Mouse (Mus musculus): ENCODE data around the gene Lsm14a. TPM values are rescaled to one million over a fixed set of nuclear protein-coding genes. Genes with fewer than 3 reads are reported as not detected.
"Not testable (repeated sequence)": the region's sequence is repeated elsewhere in the genome, so short reads cannot be mapped to it uniquely, and the experiment has no call there.

Lsm14a gene
- polyA plus RNA-seq, 1 experiment from 2014 or later = 116 TPM

GRCm38 (mm10) chr7:34337268-34337667, 55.8 kb downstream of the Lsm14a start:
- no peak for ATAC-seq (ENCODE audit: insufficient number of reproducible peaks, insufficient read depth, low FRiP score, low TSS enrichment, low read depth)
- no peak overlapping the region for H3K9ac ChIP-seq (replicated peaks)
- H3K36me3 ChIP-seq = peaks cover 32% of the 10 kb centered on the region
- peaks cover 8% of the 10 kb centered on the region; the same call in 1 of the 2 replicates for H3K4me1 ChIP-seq (replicated peaks)
- H3K4me3 ChIP-seq (replicated peaks) = no peak overlapping the region
- WGBS = 97% methylated on average over 2 of the region's 2 CpGs
- H3K27ac ChIP-seq = no peak overlapping the region
- H3K9me3 ChIP-seq = peaks cover 7% of the 10 kb centered on the region; the same call in 1 of the 2 replicates
- no peak overlapping the region for H3K4me2 ChIP-seq
- H3K27me3 ChIP-seq = no peaks in the 10 kb centered on the region

- peaks cover 24% of the 10 kb centered on the region for H3K36me3 ChIP-seq
- H3K4me2 ChIP-seq; ATAC-seq (ENCODE audit: insufficient number of reproducible peaks, insufficient read depth, low FRiP score, low TSS enrichment, low read depth); H3K4me1 ChIP-seq (replicated peaks); H3K9ac ChIP-seq (replicated peaks); H3K27me3 ChIP-seq; H3K27ac ChIP-seq; H3K4me3 ChIP-seq (replicated peaks); H3K9me3 ChIP-seq: not testable (repeated sequence)
- 79% methylated on average over 1 of the region's 1 CpGs for WGBS
Measured at GRCm38 (mm10) chr7:34336545-34336944, 56.6 kb downstream of the Lsm14a start.

- H3K36me3 ChIP-seq = no peaks in the 10 kb centered on the region
- no peaks in the 10 kb centered on the region for H3K4me1 ChIP-seq (replicated peaks)
- H3K4me2 ChIP-seq = no peak overlapping the region
- no peaks in the 10 kb centered on the region for H3K27me3 ChIP-seq
- 0 out of 2 replicates have a peak, but pooled peaks cover 8% of the 10 kb centered on the region for H3K9me3 ChIP-seq
- no peak overlapping the region for H3K27ac ChIP-seq
- H3K4me3 ChIP-seq (replicated peaks) = no peak overlapping the region
- 47% methylated on average over 3 of the region's 3 CpGs for WGBS
- no peak overlapping the region for H3K9ac ChIP-seq (replicated peaks)
- ATAC-seq (ENCODE audit: insufficient number of reproducible peaks, insufficient read depth, low FRiP score, low TSS enrichment, low read depth) = no peak
Measured at GRCm38 (mm10) chr7:34327493-34327892, 65.6 kb downstream of the Lsm14a start.

DNA sequence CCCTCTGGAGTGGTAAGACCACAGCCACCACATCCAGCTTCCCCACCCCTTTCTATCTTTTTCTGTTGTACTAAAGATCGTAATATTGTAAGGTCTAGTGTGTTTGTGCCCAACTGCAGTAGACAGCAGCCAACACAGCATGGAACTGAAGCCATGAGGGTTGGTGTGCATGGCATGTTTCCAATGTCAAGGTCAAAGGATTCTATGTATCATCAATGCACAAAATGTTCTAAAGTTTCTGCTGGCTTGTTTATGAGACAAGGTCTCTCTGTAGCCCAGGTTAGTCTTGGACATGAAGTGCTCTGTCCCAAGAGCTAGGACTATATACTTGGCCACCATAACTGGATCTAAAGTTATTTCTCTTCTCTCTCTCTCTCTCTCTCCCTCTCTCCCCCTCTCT, 68.3 kb downstream of the Lsm14a start:
- Histone ChIP-seq H3K9ac (replicated peaks) (no peak overlapping the region), H3K27ac (no peak overlapping the region), H3K4me1 (replicated peaks) (no peaks in the 10 kb centered on the region), H3K27me3 (no peaks in the 10 kb centered on the region), H3K4me3 (replicated peaks) (no peak overlapping the region), H3K36me3 (no peaks in the 10 kb centered on the region), H3K4me2 (no peak overlapping the region), H3K9me3 (0 out of 2 replicates have a peak, but pooled peaks cover 8% of the 10 kb centered on the region)
- WGBS = 97% methylated on average over 1 of the region's 1 CpGs
- no peak for ATAC-seq (ENCODE audit: insufficient number of reproducible peaks, insufficient read depth, low FRiP score, low TSS enrichment, low read depth)

DNA sequence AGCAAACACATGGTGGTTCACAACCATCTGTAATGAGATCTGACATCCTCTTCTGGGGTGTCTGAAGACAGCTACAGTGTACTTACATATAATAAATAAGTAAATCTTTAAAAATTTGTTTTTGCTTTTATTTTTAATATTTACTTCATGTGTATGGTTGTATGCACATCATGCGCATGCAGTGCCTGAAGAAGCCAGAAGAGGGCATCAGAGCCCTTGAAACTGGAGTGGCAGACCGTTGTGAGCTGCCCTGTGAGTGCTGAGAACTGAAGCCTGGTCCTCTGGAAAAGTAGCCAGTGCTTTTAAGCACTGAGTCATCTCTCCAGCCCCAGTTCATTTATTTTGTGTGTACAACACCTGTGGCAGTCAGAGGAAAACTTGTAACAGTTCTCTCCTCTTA, 69.1 kb downstream of the Lsm14a start:
- H3K4me3 ChIP-seq (replicated peaks) = no peak overlapping the region
- H3K4me2 ChIP-seq = no peak overlapping the region
- H3K27ac ChIP-seq = no peak overlapping the region
- H3K36me3 ChIP-seq = no peaks in the 10 kb centered on the region
- H3K9me3 ChIP-seq = 0 out of 2 replicates have a peak, but pooled peaks cover 8% of the 10 kb centered on the region
- no peaks in the 10 kb centered on the region for H3K27me3 ChIP-seq
- no peak for ATAC-seq (ENCODE audit: insufficient number of reproducible peaks, insufficient read depth, low FRiP score, low TSS enrichment, low read depth)
- no peak overlapping the region for H3K9ac ChIP-seq (replicated peaks)
- 96% methylated on average over 2 of the region's 2 CpGs for WGBS
- H3K4me1 ChIP-seq (replicated peaks) = no peaks in the 10 kb centered on the region

- H3K27ac ChIP-seq = no peak overlapping the region
- 0 out of 2 replicates have a peak, but pooled peaks cover 8% of the 10 kb centered on the region for H3K9me3 ChIP-seq
- 87% methylated on average over 8 of the region's 8 CpGs for WGBS
- H3K4me1 ChIP-seq (replicated peaks) = no peaks in the 10 kb centered on the region; the same call in 1 of the 2 replicates
- ATAC-seq (ENCODE audit: insufficient number of reproducible peaks, insufficient read depth, low FRiP score, low TSS enrichment, low read depth) = no peak
- H3K27me3 ChIP-seq = no peaks in the 10 kb centered on the region
- H3K4me3 ChIP-seq (replicated peaks) = no peak overlapping the region
- H3K36me3 ChIP-seq = no peaks in the 10 kb centered on the region
- no peak overlapping the region for H3K4me2 ChIP-seq
- H3K9ac ChIP-seq (replicated peaks) = no peak overlapping the region
Measured at GRCm38 (mm10) chr7:34323351-34323750, 69.8 kb downstream of the Lsm14a start.

GRCm38 (mm10) chr7:34321958-34322357, 71.2 kb downstream of the Lsm14a start:
- Histone ChIP-seq H3K4me2 (no peak overlapping the region), H3K27me3 (no peaks in the 10 kb centered on the region), H3K4me1 (replicated peaks) (no peaks in the 10 kb centered on the region; the same call in 1 of the 2 replicates), H3K4me3 (replicated peaks) (no peak overlapping the region), H3K27ac (no peak overlapping the region), H3K9me3 (0 out of 2 replicates have a peak, but pooled peaks cover 8% of the 10 kb centered on the region), H3K9ac (replicated peaks) (no peak overlapping the region), H3K36me3 (no peaks in the 10 kb centered on the region)
- ATAC-seq (ENCODE audit: insufficient number of reproducible peaks, insufficient read depth, low FRiP score, low TSS enrichment, low read depth) = no peak
- 90% methylated on average over 4 of the region's 4 CpGs for WGBS

- ATAC-seq (ENCODE audit: insufficient number of reproducible peaks, insufficient read depth, low FRiP score, low TSS enrichment, low read depth) = no peak
- no peak overlapping the region for H3K27ac ChIP-seq
- H3K4me2 ChIP-seq = no peak overlapping the region
- H3K9me3 ChIP-seq = 0 out of 2 replicates have a peak, but pooled peaks cover 8% of the 10 kb centered on the region
- no peak overlapping the region for H3K4me3 ChIP-seq (replicated peaks)
- no peaks in the 10 kb centered on the region; the same call in 1 of the 2 replicates for H3K4me1 ChIP-seq (replicated peaks)
- no peaks in the 10 kb centered on the region for H3K36me3 ChIP-seq
- no peak overlapping the region for H3K9ac ChIP-seq (replicated peaks)
- 78% methylated on average over 5 of the region's 5 CpGs for WGBS
- H3K27me3 ChIP-seq = no peaks in the 10 kb centered on the region
Measured at GRCm38 (mm10) chr7:34321119-34321518, 72.0 kb downstream of the Lsm14a start.

- H3K9ac ChIP-seq (replicated peaks) = no peak overlapping the region
- ATAC-seq (ENCODE audit: insufficient number of reproducible peaks, insufficient read depth, low FRiP score, low TSS enrichment, low read depth) = no peak
- 0 out of 2 replicates have a peak, but pooled peaks cover 8% of the 10 kb centered on the region for H3K9me3 ChIP-seq
- 0 out of 2 replicates have a peak overlapping the region, but pooled peaks have one; percentile 29 for H3K27ac ChIP-seq
- no peak overlapping the region for H3K4me3 ChIP-seq (replicated peaks)
- H3K27me3 ChIP-seq = no peaks in the 10 kb centered on the region
- no peaks in the 10 kb centered on the region for H3K36me3 ChIP-seq
- no peaks in the 10 kb centered on the region; the same call in 1 of the 2 replicates for H3K4me1 ChIP-seq (replicated peaks)
- WGBS = 45% methylated on average over 3 of the region's 3 CpGs
- no peak overlapping the region for H3K4me2 ChIP-seq
Measured at GRCm38 (mm10) chr7:34319957-34320356, 73.2 kb downstream of the Lsm14a start.

GRCm38 (mm10) chr7:34319123-34319522, 74.0 kb downstream of the Lsm14a start:
- no peak for ATAC-seq (ENCODE audit: insufficient number of reproducible peaks, insufficient read depth, low FRiP score, low TSS enrichment, low read depth)
- no peaks in the 10 kb centered on the region for H3K36me3 ChIP-seq
- H3K27ac ChIP-seq = no peak overlapping the region
- no peaks in the 10 kb centered on the region; the same call in 1 of the 2 replicates for H3K4me1 ChIP-seq (replicated peaks)
- no peaks in the 10 kb centered on the region for H3K27me3 ChIP-seq
- no peak overlapping the region for H3K9ac ChIP-seq (replicated peaks)
- no peak overlapping the region for H3K4me3 ChIP-seq (replicated peaks)
- H3K9me3 ChIP-seq = 0 out of 2 replicates have a peak, but pooled peaks cover 2% of the 10 kb centered on the region
- 95% methylated on average over 2 of the region's 2 CpGs for WGBS
- H3K4me2 ChIP-seq = no peak overlapping the region

DNA sequence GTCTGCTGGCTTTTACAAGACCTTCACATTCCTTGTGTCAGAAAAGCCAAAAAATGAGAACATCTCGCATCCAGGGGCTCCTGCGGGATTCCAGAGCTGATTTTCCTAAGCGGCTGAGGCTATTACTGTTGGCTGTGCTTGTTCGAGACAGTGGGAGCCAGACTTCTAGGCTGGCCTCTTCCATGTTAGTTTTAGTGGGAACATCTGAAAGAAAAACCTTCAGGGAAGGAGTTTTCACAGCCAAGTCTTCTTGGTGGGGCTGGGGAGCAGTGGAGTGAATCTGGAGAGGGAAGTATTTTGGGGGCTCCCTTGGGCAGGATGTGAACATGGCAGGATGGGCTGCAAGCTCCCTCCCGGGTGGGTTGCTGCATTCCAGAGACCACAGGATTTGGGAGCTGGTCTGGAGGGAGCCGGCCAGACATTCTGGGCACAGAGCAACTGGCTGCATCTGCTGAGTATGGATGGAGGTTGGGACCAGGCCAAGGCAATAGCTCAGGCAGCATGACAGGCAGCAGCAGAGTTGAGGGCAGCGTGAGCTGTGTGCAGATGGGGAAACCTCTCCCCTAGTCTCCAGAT, 75.1 kb downstream of the Lsm14a start:
- H3K4me3 ChIP-seq (replicated peaks) = no peak overlapping the region
- WGBS = 57% methylated on average over 7 of the region's 7 CpGs
- no peaks in the 10 kb centered on the region for H3K9me3 ChIP-seq
- no peaks in the 10 kb centered on the region; the same call in 1 of the 2 replicates for H3K4me1 ChIP-seq (replicated peaks)
- 0 out of 2 replicates have a peak overlapping the region, but pooled peaks have one; percentile 50 for H3K27ac ChIP-seq
- H3K9ac ChIP-seq (replicated peaks) = no peak overlapping the region
- ATAC-seq (ENCODE audit: insufficient number of reproducible peaks, insufficient read depth, low FRiP score, low TSS enrichment, low read depth) = no peak
- H3K27me3 ChIP-seq = no peaks in the 10 kb centered on the region
- H3K36me3 ChIP-seq = no peaks in the 10 kb centered on the region
- H3K4me2 ChIP-seq = no peak overlapping the region

All from limb, embryonic 12.5 days (tissue).